Mouse (Mus musculus) MEL (cell line): ENCODE data around the gene Itga9. TPM values are rescaled to one million over a fixed set of nuclear protein-coding genes. Genes with fewer than 3 reads are reported as not detected.

Experiments
- DNase-seq: peaks from one replicate; pipeline ENCODE4 v3.0.0; 2011; ENCODE audit warnings: low read depth, low spot score
- H3K27ac ChIP-seq: 2 replicates; pipeline ENCODE4 v1.5.1; 2012; ENCODE audit warnings: low read depth, mild to moderate bottlenecking, control low read depth, low read length, moderate library complexity; ENCODE audit not compliant: control insufficient read depth
- H3K27me3 ChIP-seq, 2 experiments: fragments of 150-350 bp in 1 of 2; sonication (generic) in 1 of 2; 2 replicates each; pipeline ENCODE4 v1.6.1; 2012; ENCODE audit warnings: low read length in 2 of 2, mild to moderate bottlenecking in 2 of 2, improper control_type of control experiment in 1 of 2, moderate library complexity in 1 of 2; ENCODE audit not compliant: insufficient read depth in 2 of 2, control insufficient read depth in 1 of 2
- H3K36me3 ChIP-seq, 2 experiments: 2 replicates each; pipeline ENCODE4 v1.6.1; 2012 to 2014; ENCODE audit warnings: low read length in 2 of 2, improper control_type of control experiment in 1 of 2, inconsistent platforms in 1 of 2, mild to moderate bottlenecking in 1 of 2; ENCODE audit not compliant: insufficient read depth in 2 of 2, control insufficient read depth in 1 of 2
- H3K4me1 ChIP-seq, 2 experiments: fragments of 150-350 bp in 1 of 2; sonication (generic) in 1 of 2; 2 replicates each; pipeline ENCODE4 v1.6.1; 2012; ENCODE audit warnings: low read length in 2 of 2, improper control_type of control experiment in 1 of 2, mild to moderate bottlenecking in 1 of 2; ENCODE audit not compliant: insufficient read depth in 2 of 2, control insufficient read depth in 1 of 2
- H3K4me3 ChIP-seq, 2 experiments: fragments of 150-350 bp in 1 of 2; sonication (generic) in 1 of 2; 2 replicates each; pipeline ENCODE4 v1.5.1; 2012; ENCODE audit warnings: low read depth in 2 of 2, low read length in 2 of 2, mild to moderate bottlenecking in 2 of 2, moderate library complexity in 2 of 2, control low read depth in 1 of 2, improper control_type of control experiment in 1 of 2; ENCODE audit not compliant: control insufficient read depth in 1 of 2, insufficient read depth in 1 of 2
- H3K79me2 ChIP-seq: 2 replicates; pipeline ENCODE4 v1.6.1; 2012; ENCODE audit warnings: mild to moderate bottlenecking, low read length, moderate library complexity; ENCODE audit not compliant: control insufficient read depth, poor library complexity, insufficient read depth
- H3K9ac ChIP-seq: 2 replicates; pipeline ENCODE4 v1.6.1; 2012; ENCODE audit warnings: low read depth, mild to moderate bottlenecking, control low read depth, low read length, moderate library complexity; ENCODE audit not compliant: control insufficient read depth, poor library complexity, severe bottlenecking
- H3K9me3 ChIP-seq: fragments of 150-350 bp; sonication (generic); replicated peaks from 2 replicates; pipeline ENCODE4 v1.6.1; 2012; ENCODE audit warnings: mild to moderate bottlenecking, low read length, improper control_type of control experiment, moderate library complexity; ENCODE audit not compliant: insufficient read depth
- CHD2 ChIP-seq: IDR thresholded peaks from 2 replicates; pipeline ENCODE4 v1.6.1; 2011; ENCODE audit warnings: low read length, improper control_type of control experiment
- CTCF ChIP-seq, 3 experiments: IDR thresholded peaks in 2 of 3; conservative IDR thresholded peaks in 1 of 3; 2 replicates each; pipeline ENCODE4 v1.5.1; 2011 to 2012; ENCODE audit warnings: low read length in 3 of 3, low read depth in 2 of 3, mild to moderate bottlenecking in 2 of 3, improper control_type of control experiment in 1 of 3, inconsistent platforms in 1 of 3, mixed read lengths in 1 of 3, moderate library complexity in 1 of 3; ENCODE audit not compliant: control insufficient read depth in 1 of 3, insufficient read depth in 1 of 3, poor library complexity in 1 of 3, severe bottlenecking in 1 of 3
- ELF1 ChIP-seq: IDR thresholded peaks from 2 replicates; pipeline ENCODE4 v1.6.1; 2014; ENCODE audit warnings: low read depth, mild to moderate bottlenecking, inconsistent platforms, low read length, improper control_type of control experiment, moderate library complexity
- ETS1 ChIP-seq: IDR thresholded peaks from 2 replicates; pipeline ENCODE4 v1.6.1; 2012; ENCODE audit warnings: low read depth, mild to moderate bottlenecking, inconsistent platforms, low read length, improper control_type of control experiment, moderate library complexity
- GABPA ChIP-seq: IDR thresholded peaks from 2 replicates; pipeline ENCODE4 v1.6.1; 2012; ENCODE audit warnings: low read depth, mild to moderate bottlenecking, inconsistent platforms, low read length, improper control_type of control experiment, moderate library complexity
- GATA1 ChIP-seq: IDR thresholded peaks from 2 replicates; pipeline ENCODE4 v1.6.1; 2011; ENCODE audit warnings: low read depth, low read length, improper control_type of control experiment
- JUND ChIP-seq: IDR thresholded peaks from 2 replicates; pipeline ENCODE4 v1.6.1; 2011; ENCODE audit warnings: low read depth, mild to moderate bottlenecking, improper control_type of control experiment, low read length
- KAT2A ChIP-seq: conservative IDR thresholded peaks from 2 replicates; pipeline ENCODE4 v1.6.1; 2012; ENCODE audit warnings: low read depth, low read length, improper control_type of control experiment, inconsistent platforms
- MAFK ChIP-seq: IDR thresholded peaks from 2 replicates; pipeline ENCODE4 v1.6.1; 2011; ENCODE audit warnings: low read depth, mild to moderate bottlenecking, low read length, improper control_type of control experiment, borderline replicate concordance
- MAZ ChIP-seq: IDR thresholded peaks from 2 replicates; pipeline ENCODE4 v1.6.1; 2012; ENCODE audit warnings: low read depth, mild to moderate bottlenecking, inconsistent platforms, low read length, improper control_type of control experiment
- MXI1 ChIP-seq: IDR thresholded peaks from 2 replicates; pipeline ENCODE4 v1.6.1; 2011; ENCODE audit warnings: mild to moderate bottlenecking, low read depth, low read length, improper control_type of control experiment
- NELFE ChIP-seq: IDR thresholded peaks from 2 replicates; pipeline ENCODE4 v1.6.1; 2011; ENCODE audit warnings: low read depth, low read length, improper control_type of control experiment
- POLR2A ChIP-seq, 2 experiments: IDR thresholded peaks; 2 replicates each; pipeline ENCODE4 v1.6.1; 2011 to 2012; ENCODE audit warnings: low read length in 2 of 2, mild to moderate bottlenecking in 2 of 2, control low read depth in 1 of 2, improper control_type of control experiment in 1 of 2, low read depth in 1 of 2, moderate library complexity in 1 of 2; ENCODE audit not compliant: control insufficient read depth in 1 of 2, insufficient read depth in 1 of 2, poor library complexity in 1 of 2
- POLR2AphosphoS5 ChIP-seq: IDR thresholded peaks from 2 replicates; pipeline ENCODE4 v1.6.1; 2012; ENCODE audit warnings: low read depth, borderline replicate concordance, mild to moderate bottlenecking, inconsistent platforms, low read length, moderate library complexity, mixed read lengths
- RCOR1 ChIP-seq: IDR thresholded peaks from 2 replicates; pipeline ENCODE4 v1.6.1; 2012; ENCODE audit warnings: low read depth, mild to moderate bottlenecking, inconsistent platforms, low read length, improper control_type of control experiment
- SMC3 ChIP-seq: IDR thresholded peaks from 2 replicates; pipeline ENCODE4 v1.6.1; 2011; ENCODE audit warnings: low read depth, low read length, improper control_type of control experiment
- TCF12 ChIP-seq: IDR thresholded peaks from 2 replicates; pipeline ENCODE4 v1.6.1; 2014; ENCODE audit warnings: low read depth, mild to moderate bottlenecking, inconsistent platforms, low read length, improper control_type of control experiment, moderate library complexity
- USF2 ChIP-seq, 2 experiments: IDR thresholded peaks; 2 replicates each; pipeline ENCODE4 v1.6.1; 2011 to 2012; ENCODE audit warnings: improper control_type of control experiment in 2 of 2, low read length in 2 of 2, borderline replicate concordance in 1 of 2, inconsistent platforms in 1 of 2, low read depth in 1 of 2, mild to moderate bottlenecking in 1 of 2; ENCODE audit not compliant: insufficient read depth in 1 of 2
- ZC3H11A ChIP-seq: IDR thresholded peaks from 2 replicates; pipeline ENCODE4 v1.6.1; 2012; ENCODE audit warnings: low read depth, mild to moderate bottlenecking, inconsistent platforms, low read length, improper control_type of control experiment
- ZNF384 ChIP-seq: IDR thresholded peaks from 2 replicates; pipeline ENCODE4 v1.6.1; 2012; ENCODE audit warnings: low read depth, mild to moderate bottlenecking, inconsistent platforms, low read length, improper control_type of control experiment
- polyA plus RNA-seq, 2 experiments: library from polyadenylated mRNA; stranded (reverse) in 1 of 2; unstranded in 1 of 2; fragments of >175 nt in 1 of 2; fragments of >200 nt in 1 of 2; gene quantifications; 2 replicates each; pipeline versions ENCODE4 v1.2.1 to v1.2.4; 2012; ENCODE audit warnings: low replicate concordance in 2 of 2, low read depth in 1 of 2; ENCODE audit not compliant: insufficient read length in 2 of 2, insufficient read depth in 1 of 2, missing spikeins in 1 of 2
- total RNA-seq: library from RNA; depleted of rRNA; stranded (reverse); fragments of 300-350 nt; gene quantifications from 2 replicates; pipeline ENCODE4 v1.2.3, GENCODE M21; 2012

Gene Itga9
- total and polyA plus RNA-seq, 3 experiments = 0.19 to 0.21 TPM; not detected in 1

- Histone ChIP-seq H3K36me3 (no peaks in the 10 kb centered on the region), H3K27ac (no peak overlapping the region), H3K27me3 (no peaks in the 10 kb centered on the region), H3K9ac (no peak overlapping the region), H3K9me3 (no peaks in the 10 kb centered on the region), H3K4me3 (no peak overlapping the region), H3K4me1 (no peaks in the 10 kb centered on the region), H3K79me2 (no peaks in the 10 kb centered on the region)
- TF ChIP-seq MXI1 (no peak), TCF12 (no peak), GATA1 (no peak), POLR2A (IDR thresholded peaks at IDR 0.05; ENCODE audit: control insufficient read depth in 1 of 2, insufficient read depth in 1 of 2, low read depth in 1 of 2, low read length in 2 of 2, poor library complexity in 1 of 2) (no peak), KAT2A (no peak), JUND (no peak), MAZ (no peak), ZC3H11A (no peak), ETS1 (no peak), ZNF384 (no peak), RCOR1 (no peak), USF2 (IDR thresholded peaks at IDR 0.05; ENCODE audit: borderline replicate concordance in 1 of 2, insufficient read depth in 1 of 2, low read depth in 1 of 2, low read length in 2 of 2) (no peak), CHD2 (no peak), GABPA (no peak), NELFE (no peak), ELF1 (no peak), MAFK (no peak)
- DNase-seq = no peak
Measured at GRCm38 (mm10) chr9:118726550-118726949, 120.1 kb downstream of the Itga9 start.

- no peak overlapping the region for H3K27ac ChIP-seq
- H3K27me3 ChIP-seq = peaks cover 0 to 1% of the 10 kb centered on the region in 2 experiments; a peak in 1 of 4 replicates
- no peak overlapping the region for H3K4me3 ChIP-seq
- no peaks in the 10 kb centered on the region for H3K79me2 ChIP-seq
- DNase-seq = no peak
- TF ChIP-seq ETS1 (no peak), GATA1 (no peak), POLR2A (IDR thresholded peaks at IDR 0.05; ENCODE audit: control insufficient read depth in 1 of 2, insufficient read depth in 1 of 2, low read depth in 1 of 2, low read length in 2 of 2, poor library complexity in 1 of 2) (no peak), POLR2AphosphoS5 (no peak), CTCF (IDR thresholded peaks at IDR 0.05 in 2 of 3, conservative IDR thresholded peaks at IDR 0.05 in 1 of 3; ENCODE audit: control insufficient read depth in 1 of 3, insufficient read depth in 1 of 3, low read depth in 2 of 3, low read length in 3 of 3, poor library complexity in 1 of 3, severe bottlenecking in 1 of 3) (no peak), SMC3 (no peak), ELF1 (no peak), ZC3H11A (no peak)
- TF ChIP-seq, all 39 proteins: peak for 0
- H3K4me1 ChIP-seq = no peaks in the 10 kb centered on the region
- H3K9me3 ChIP-seq = no peaks in the 10 kb centered on the region
- H3K36me3 ChIP-seq = no peaks in the 10 kb centered on the region
- no peak overlapping the region for H3K9ac ChIP-seq
Measured at GRCm38 (mm10) chr9:118728296-118728695, 121.8 kb downstream of the Itga9 start.
